Mouse (Mus musculus): ENCODE results near the gene Klhl3. TPM values are rescaled to one million over a fixed set of nuclear protein-coding genes. Genes with fewer than 3 reads are reported as not detected.

The Klhl3 gene
- total RNA-seq, 2 experiments from 2014 or later: 1.5 to 1.9 TPM

- no peak for DNase-seq
Observed at GRCm38 (mm10) chr13:57960254-57960653, 153.1 kb downstream of the Klhl3 start.

- DNase-seq: no peak
Observed at GRCm38 (mm10) chr13:57959806-57960205, 153.6 kb downstream of the Klhl3 start.

Small RNA genes lying within 50 kb of the gene (microRNA-seq; reads per million reads assigned to microRNA genes)
- gene Mir874: 106 reads per million, percentile 53 among the genes with 10 or more reads in this experiment

Other genes starting within 250 kb of the Klhl3 start
- 1 to 10 TPM; 7.3 to 9.6 TPM for gene Spock1, start 205.3 kb downstream of the Klhl3 start, total RNA-seq (2021)
- 100 to 1,000 TPM; 123 to 133 TPM for gene Hnrnpa0, start 15.0 kb upstream of the Klhl3 start, total RNA-seq (2021)
- 10 to 100 TPM; 57.2 to 62.8 TPM for gene Idnk, start 44.1 kb upstream of the Klhl3 start, total RNA-seq (2021)
- gene Ubqln1, start 102.1 kb upstream of the Klhl3 start, total RNA-seq (2021): 100 to 1,000 TPM; 123 to 141 TPM
- gene Gkap1, start 162.1 kb upstream of the Klhl3 start, total RNA-seq (2021): 10 to 100 TPM; 42.6 to 91.2 TPM
- gene Kif27, start 245.5 kb upstream of the Klhl3 start, total RNA-seq (2021): under 1 TPM; 0.59 to 0.70 TPM